Mouse (Mus musculus): Measurements from ENCODE around the gene Ift81. TPM values are rescaled to one million over a fixed set of nuclear protein-coding genes. Genes with fewer than 3 reads are reported as not detected.

Ift81 gene
- 16.3 and 17.4 TPM in 2 replicates for polyA plus RNA-seq (2015; fragmentation: Nextera tagmentation; extraction: Ambion mirVana)

GRCm38 (mm10) chr5:122613908-122614732 is at the start of gene Ift81:
Ift81 (minus strand) TSS chr5:122614518.
- peak within 1 kb of the TSS; percentile 90 for H3K27ac ChIP-seq (replicated peaks)
- no peaks in the 10 kb centered on the region for H3K36me3 ChIP-seq (ENCODE audit: control insufficient read depth, insufficient read depth, low read length)
- peak; percentile 94 for ATAC-seq (ENCODE audit: low FRiP score, low TSS enrichment)
- H3K4me2 ChIP-seq (replicated peaks; ENCODE audit: low read depth) = peak within 1 kb of the TSS; percentile 96
- peak within 1 kb of the TSS; percentile 88 for H3K4me3 ChIP-seq (ENCODE audit: low read depth, low read length)
- H3K9me3 ChIP-seq (ENCODE audit: control insufficient read depth, low read length) = no peaks in the 10 kb centered on the region
- 0 out of 2 replicates have a peak, but pooled peaks have one; percentile 12 for TF ChIP-seq CTCF (IDR thresholded peaks at IDR 0.05; ENCODE audit: low read depth)
- TF ChIP-seq EP300 (optimal IDR thresholded peaks at IDR 0.05) = no peak
- no peaks in the 10 kb centered on the region for H3K27me3 ChIP-seq (ENCODE audit: control insufficient read depth, insufficient read depth, low read length)
- 2% methylated on average over 57 of the region's 67 CpGs for WGBS
- peak within 1 kb of the TSS; percentile 84 for H3K9ac ChIP-seq (ENCODE audit: low read length)
- no peaks in the 10 kb centered on the region for H3K4me1 ChIP-seq (replicated peaks; ENCODE audit: control insufficient read depth, insufficient read depth)
- peak; percentile 93 for DNase-seq (ENCODE audit: low spot score)

- no peak overlapping the region for H3K4me2 ChIP-seq (replicated peaks; ENCODE audit: low read depth)
- no peak for TF ChIP-seq CTCF (IDR thresholded peaks at IDR 0.05; ENCODE audit: low read depth)
- TF ChIP-seq EP300 (optimal IDR thresholded peaks at IDR 0.05) = no peak
- no peak overlapping the region for H3K9ac ChIP-seq (ENCODE audit: low read length)
- 90% methylated on average over 6 of the region's 6 CpGs for WGBS
- H3K9me3 ChIP-seq (ENCODE audit: control insufficient read depth, low read length) = no peaks in the 10 kb centered on the region
- DNase-seq (ENCODE audit: low spot score) (no peak), ATAC-seq (ENCODE audit: low FRiP score, low TSS enrichment) (no peak)
- no peaks in the 10 kb centered on the region for H3K27me3 ChIP-seq (ENCODE audit: control insufficient read depth, insufficient read depth, low read length)
- no peaks in the 10 kb centered on the region for H3K36me3 ChIP-seq (ENCODE audit: control insufficient read depth, insufficient read depth, low read length)
- H3K4me3 ChIP-seq (ENCODE audit: low read depth, low read length) = no peak overlapping the region
- H3K4me1 ChIP-seq (replicated peaks; ENCODE audit: control insufficient read depth, insufficient read depth) = no peaks in the 10 kb centered on the region
- H3K27ac ChIP-seq (replicated peaks) = no peak overlapping the region
Measured at GRCm38 (mm10) chr5:122662501-122662900, 48.2 kb upstream of the Ift81 start.

GRCm38 (mm10) chr5:122656808-122657207 is 42.5 kb upstream of the Ift81 start:
- no peaks in the 10 kb centered on the region for H3K4me1 ChIP-seq (replicated peaks; ENCODE audit: control insufficient read depth, insufficient read depth)
- DNase-seq (ENCODE audit: low spot score) (no peak), ATAC-seq (ENCODE audit: low FRiP score, low TSS enrichment) (no peak)
- no peak for TF ChIP-seq EP300 (optimal IDR thresholded peaks at IDR 0.05)
- no peak for TF ChIP-seq CTCF (IDR thresholded peaks at IDR 0.05; ENCODE audit: low read depth)
- H3K27ac ChIP-seq (replicated peaks) = no peak overlapping the region
- WGBS = 78% methylated on average over 12 of the region's 12 CpGs
- no peaks in the 10 kb centered on the region for H3K9me3 ChIP-seq (ENCODE audit: control insufficient read depth, low read length)
- no peaks in the 10 kb centered on the region for H3K27me3 ChIP-seq (ENCODE audit: control insufficient read depth, insufficient read depth, low read length)
- H3K4me3 ChIP-seq (ENCODE audit: low read depth, low read length) = no peak overlapping the region
- H3K9ac ChIP-seq (ENCODE audit: low read length) = no peak overlapping the region
- no peak overlapping the region for H3K4me2 ChIP-seq (replicated peaks; ENCODE audit: low read depth)
- H3K36me3 ChIP-seq (ENCODE audit: control insufficient read depth, insufficient read depth, low read length) = no peaks in the 10 kb centered on the region

GRCm38 (mm10) chr5:122654268-122654573 is 39.9 kb upstream of the Ift81 start:
- peak; percentile 52; the same call in 1 of the 2 replicates for ATAC-seq (ENCODE audit: low FRiP score, low TSS enrichment)
- 31% methylated on average over 5 of the region's 5 CpGs for WGBS
- no peaks in the 10 kb centered on the region for H3K4me1 ChIP-seq (replicated peaks; ENCODE audit: control insufficient read depth, insufficient read depth)
- no peak overlapping the region for H3K4me2 ChIP-seq (replicated peaks; ENCODE audit: low read depth)
- no peak overlapping the region for H3K4me3 ChIP-seq (ENCODE audit: low read depth, low read length)
- H3K36me3 ChIP-seq (ENCODE audit: control insufficient read depth, insufficient read depth, low read length) = no peaks in the 10 kb centered on the region
- H3K27ac ChIP-seq (replicated peaks) = peak overlapping the region; percentile 41; the same call in 1 of the 2 replicates
- H3K9me3 ChIP-seq (ENCODE audit: control insufficient read depth, low read length) = no peaks in the 10 kb centered on the region
- no peak for DNase-seq (ENCODE audit: low spot score)
- H3K9ac ChIP-seq (ENCODE audit: low read length) = no peak overlapping the region
- no peaks in the 10 kb centered on the region for H3K27me3 ChIP-seq (ENCODE audit: control insufficient read depth, insufficient read depth, low read length)
- TF ChIP-seq EP300 (optimal IDR thresholded peaks at IDR 0.05) = no peak
- no peak for TF ChIP-seq CTCF (IDR thresholded peaks at IDR 0.05; ENCODE audit: low read depth)

GRCm38 (mm10) chr5:122653446-122654267 is 39.3 kb upstream of the Ift81 start:
- Histone ChIP-seq H3K9me3 (ENCODE audit: control insufficient read depth, low read length) (no peaks in the 10 kb centered on the region), H3K4me2 (replicated peaks; ENCODE audit: low read depth) (no peak overlapping the region), H3K36me3 (ENCODE audit: control insufficient read depth, insufficient read depth, low read length) (no peaks in the 10 kb centered on the region), H3K9ac (ENCODE audit: low read length) (no peak overlapping the region; the same call in 1 of the 2 replicates), H3K4me3 (ENCODE audit: low read depth, low read length) (no peak overlapping the region), H3K4me1 (replicated peaks; ENCODE audit: control insufficient read depth, insufficient read depth) (no peaks in the 10 kb centered on the region), H3K27me3 (ENCODE audit: control insufficient read depth, insufficient read depth, low read length) (no peaks in the 10 kb centered on the region), H3K27ac (replicated peaks) (peak overlapping the region; percentile 41; the same call in 1 of the 2 replicates)
- DNase-seq (ENCODE audit: low spot score) = no peak
- 39% methylated on average over 15 of the region's 15 CpGs for WGBS
- ATAC-seq (ENCODE audit: low FRiP score, low TSS enrichment) = no peak
- no peak for TF ChIP-seq EP300 (optimal IDR thresholded peaks at IDR 0.05)
- TF ChIP-seq CTCF (IDR thresholded peaks at IDR 0.05; ENCODE audit: low read depth) = no peak
